Mouse (Mus musculus): ENCODE measurements around the gene Otx1. TPM values are rescaled to one million over a fixed set of nuclear protein-coding genes. Genes with fewer than 3 reads are reported as not detected.

Gene Otx1
- 9.5 and 10.0 TPM in 2 replicates for polyA plus RNA-seq (2015; fragmentation: Nextera tagmentation; extraction: Ambion mirVana)

- no peaks in the 10 kb centered on the region for H3K36me3 ChIP-seq
- H3K4me3 ChIP-seq = peak within 1 kb of the TSS; percentile 56
- no peaks in the 10 kb centered on the region for H3K9me3 ChIP-seq
- no peak for ATAC-seq (ENCODE audit: insufficient number of reproducible peaks, insufficient read depth, low FRiP score, low TSS enrichment, low read depth)
- peak within 1 kb of the TSS; percentile 76 for H3K9ac ChIP-seq
- H3K27me3 ChIP-seq = peaks cover 96% of the 10 kb centered on the region
- WGBS = 1% methylated on average over 34 of the region's 34 CpGs
- H3K4me1 ChIP-seq = peaks cover 50% of the 10 kb centered on the region
- peak within 1 kb of the TSS; percentile 89 for H3K4me2 ChIP-seq
- H3K27ac ChIP-seq = peak within 1 kb of the TSS; percentile 79
Observed at GRCm38 (mm10) chr11:22002783-22003340, at the start of gene Otx1. TSS of gene Otx1 (minus strand) at chr11:22002897.

GRCm38 (mm10) chr11:22050864-22051263 is 48.2 kb upstream of the Otx1 start:
- Histone ChIP-seq H3K4me2 (no peak overlapping the region), H3K4me1 (no peaks in the 10 kb centered on the region), H3K4me3 (no peak overlapping the region), H3K27ac (no peak overlapping the region), H3K9me3 (no peaks in the 10 kb centered on the region), H3K27me3 (no peaks in the 10 kb centered on the region), H3K9ac (no peak overlapping the region), H3K36me3 (peaks cover 11% of the 10 kb centered on the region)
- WGBS = 57% methylated on average over 7 of the region's 7 CpGs
- no peak for ATAC-seq (ENCODE audit: insufficient number of reproducible peaks, insufficient read depth, low FRiP score, low TSS enrichment, low read depth)

GRCm38 (mm10) chr11:22039854-22040426 is 37.2 kb upstream of the Otx1 start:
- no peak for ATAC-seq (ENCODE audit: insufficient number of reproducible peaks, insufficient read depth, low FRiP score, low TSS enrichment, low read depth)
- no peak overlapping the region for H3K9ac ChIP-seq
- 76% methylated on average over 6 of the region's 6 CpGs for WGBS

GRCm38 (mm10) chr11:22034564-22035105 is 31.9 kb upstream of the Otx1 start:
- WGBS = 41% methylated on average over 7 of the region's 7 CpGs
- Histone ChIP-seq H3K27me3 (no peaks in the 10 kb centered on the region), H3K27ac (no peak overlapping the region), H3K36me3 (no peaks in the 10 kb centered on the region), H3K9me3 (no peaks in the 10 kb centered on the region), H3K9ac (no peak overlapping the region), H3K4me1 (peaks cover 7% of the 10 kb centered on the region; the same call in 1 of the 2 replicates), H3K4me3 (no peak overlapping the region), H3K4me2 (no peak overlapping the region)
- ATAC-seq (ENCODE audit: insufficient number of reproducible peaks, insufficient read depth, low FRiP score, low TSS enrichment, low read depth) = no peak

More at GRCm38 (mm10) chr11:22039854-22040426, 37.2 kb upstream of the Otx1 start:
- Histone ChIP-seq H3K4me3 (no peak overlapping the region), H3K9me3 (no peaks in the 10 kb centered on the region), H3K27me3 (no peaks in the 10 kb centered on the region), H3K4me2 (no peak overlapping the region), H3K4me1 (no peaks in the 10 kb centered on the region), H3K36me3 (no peaks in the 10 kb centered on the region), H3K27ac (no peak overlapping the region)

- 92% methylated on average over 3 of the region's 3 CpGs for WGBS
- no peak for ATAC-seq (ENCODE audit: insufficient number of reproducible peaks, insufficient read depth, low FRiP score, low TSS enrichment, low read depth)
Observed at GRCm38 (mm10) chr11:22033582-22033981, 30.9 kb upstream of the Otx1 start.

GRCm38 (mm10) chr11:22020602-22021001 is 17.9 kb upstream of the Otx1 start:
- peaks cover 8% of the 10 kb centered on the region for H3K36me3 ChIP-seq
- no peak for ATAC-seq (ENCODE audit: insufficient number of reproducible peaks, insufficient read depth, low FRiP score, low TSS enrichment, low read depth)
- no peak overlapping the region for H3K4me2 ChIP-seq
- H3K4me1 ChIP-seq = no peaks in the 10 kb centered on the region
- H3K9ac ChIP-seq = no peak overlapping the region
- H3K27me3 ChIP-seq = no peaks in the 10 kb centered on the region
- no peak overlapping the region for H3K27ac ChIP-seq
- WGBS = 88% methylated on average over 2 of the region's 2 CpGs
- no peak overlapping the region for H3K4me3 ChIP-seq
- H3K9me3 ChIP-seq = no peaks in the 10 kb centered on the region

More at GRCm38 (mm10) chr11:22033582-22033981, 30.9 kb upstream of the Otx1 start:
- Histone ChIP-seq H3K4me2 (no peak overlapping the region), H3K4me3 (no peak overlapping the region), H3K36me3 (no peaks in the 10 kb centered on the region), H3K27me3 (no peaks in the 10 kb centered on the region), H3K27ac (no peak overlapping the region), H3K9me3 (no peaks in the 10 kb centered on the region), H3K9ac (no peak overlapping the region), H3K4me1 (peaks cover 7% of the 10 kb centered on the region; the same call in 1 of the 2 replicates)

GRCm38 (mm10) chr11:22017444-22017843 is 14.7 kb upstream of the Otx1 start:
- Histone ChIP-seq H3K4me3 (no peak overlapping the region), H3K4me2 (no peak overlapping the region), H3K4me1 (no peaks in the 10 kb centered on the region; the same call in 1 of the 2 replicates), H3K27ac (no peak overlapping the region), H3K9ac (no peak overlapping the region), H3K9me3 (no peaks in the 10 kb centered on the region), H3K36me3 (peaks cover 8% of the 10 kb centered on the region; the same call in 1 of the 2 replicates), H3K27me3 (no peaks in the 10 kb centered on the region)
- ATAC-seq (ENCODE audit: insufficient number of reproducible peaks, insufficient read depth, low FRiP score, low TSS enrichment, low read depth) = no peak
- WGBS = 41% methylated on average over 8 of the region's 8 CpGs

GRCm38 (mm10) chr11:22016341-22016740 is 13.6 kb upstream of the Otx1 start:
- Histone ChIP-seq H3K27ac (no peak overlapping the region), H3K4me3 (no peak overlapping the region), H3K27me3 (no peaks in the 10 kb centered on the region), H3K4me1 (no peaks in the 10 kb centered on the region; the same call in 1 of the 2 replicates), H3K36me3 (0 out of 2 replicates have a peak, but pooled peaks cover 5% of the 10 kb centered on the region), H3K9me3 (no peaks in the 10 kb centered on the region), H3K4me2 (no peak overlapping the region), H3K9ac (no peak overlapping the region)
- no peak for ATAC-seq (ENCODE audit: insufficient number of reproducible peaks, insufficient read depth, low FRiP score, low TSS enrichment, low read depth)
- 72% methylated on average over 3 of the region's 3 CpGs for WGBS

- no peak overlapping the region for H3K4me3 ChIP-seq
- H3K4me1 ChIP-seq = peaks cover 20% of the 10 kb centered on the region; the same call in 1 of the 2 replicates
- H3K9me3 ChIP-seq = no peaks in the 10 kb centered on the region
- no peak overlapping the region for H3K9ac ChIP-seq
- no peak for ATAC-seq (ENCODE audit: insufficient number of reproducible peaks, insufficient read depth, low FRiP score, low TSS enrichment, low read depth)
- no peaks in the 10 kb centered on the region for H3K36me3 ChIP-seq
- WGBS = 12% methylated on average over 2 of the region's 2 CpGs
- H3K4me2 ChIP-seq = peak overlapping the region; percentile 45
- H3K27ac ChIP-seq = no peak overlapping the region
- peaks cover 63% of the 10 kb centered on the region for H3K27me3 ChIP-seq
Observed at GRCm38 (mm10) chr11:22008817-22009216, 6.1 kb upstream of the Otx1 start.

- H3K9ac ChIP-seq = no peak overlapping the region
- H3K27ac ChIP-seq = peak overlapping the region; percentile 51; the same call in 1 of the 2 replicates
- no peaks in the 10 kb centered on the region for H3K9me3 ChIP-seq
- 3% methylated on average over 10 of the region's 10 CpGs for WGBS
- H3K36me3 ChIP-seq = no peaks in the 10 kb centered on the region
- no peak for ATAC-seq (ENCODE audit: insufficient number of reproducible peaks, insufficient read depth, low FRiP score, low TSS enrichment, low read depth)
- H3K4me2 ChIP-seq = peak overlapping the region; percentile 45
- H3K27me3 ChIP-seq = peaks cover 70% of the 10 kb centered on the region
- H3K4me3 ChIP-seq = peak overlapping the region; percentile 22; the same call in 1 of the 2 replicates
- H3K4me1 ChIP-seq = peaks cover 26% of the 10 kb centered on the region
Observed at GRCm38 (mm10) chr11:22008129-22008596, 5.5 kb upstream of the Otx1 start.

GRCm38 (mm10) chr11:22007781-22008110 is 5.0 kb upstream of the Otx1 start:
- no peaks in the 10 kb centered on the region for H3K9me3 ChIP-seq
- WGBS = 6% methylated on average over 6 of the region's 6 CpGs
- no peaks in the 10 kb centered on the region for H3K36me3 ChIP-seq
- peaks cover 30% of the 10 kb centered on the region for H3K4me1 ChIP-seq
- peak overlapping the region; percentile 22; the same call in 1 of the 2 replicates for H3K4me3 ChIP-seq
- H3K27ac ChIP-seq = peak overlapping the region; percentile 51; the same call in 1 of the 2 replicates
- H3K27me3 ChIP-seq = peaks cover 71% of the 10 kb centered on the region
- ATAC-seq (ENCODE audit: insufficient number of reproducible peaks, insufficient read depth, low FRiP score, low TSS enrichment, low read depth) = no peak
- peak overlapping the region; percentile 45 for H3K4me2 ChIP-seq
- no peak overlapping the region for H3K9ac ChIP-seq

Data from embryonic facial prominence, embryonic 13.5 days (tissue).